ENCODE assay signal across 26 mouse cellular contexts in genomic region chr7:110028826-110029225, GRCm38 (mm10).
"Had no signal": no experiment of that assay in that cellular context is flagged by ENCODE, and none has a peak within 500 bp of the region (broad histone marks: within the 10 kb centered on the region; RNA-seq: fewer than 3 reads in every experiment).

No protein-coding gene starts in this region.

- H3K27ac ChIP-seq: heart, embryonic 13.5 days; heart, embryonic 15.5 days; hindbrain, embryonic 13.5 days; hindbrain, embryonic 15.5 days; hindbrain, postnatal 0 days; kidney, embryonic 15.5 days; kidney, postnatal 0 days; limb, embryonic 13.5 days; limb, embryonic 15.5 days; liver, embryonic 12.5 days; liver, embryonic 14.5 days had no signal

- H3K4me3 ChIP-seq: heart, embryonic 13.5 days; heart, embryonic 15.5 days; hindbrain, embryonic 13.5 days; hindbrain, embryonic 15.5 days; kidney, embryonic 15.5 days; limb, embryonic 13.5 days; limb, embryonic 15.5 days; liver, embryonic 12.5 days had no signal

- H3K9me3 ChIP-seq: heart, embryonic 13.5 days; heart, embryonic 15.5 days; hindbrain, embryonic 13.5 days; hindbrain, embryonic 15.5 days; kidney, embryonic 15.5 days; limb, embryonic 13.5 days; limb, embryonic 15.5 days; liver, embryonic 12.5 days had no signal

- ATAC-seq: hindbrain, postnatal 0 days; intestine, embryonic 16.5 days; liver, embryonic 12.5 days had no signal

- DNase-seq: gastrocnemius, postnatal 14 days; gastrocnemius, postnatal 36 days; heart, adult 18-20 months; heart, postnatal 14 days; heart, postnatal 36 days; kidney, adult 11 months; kidney, adult 2 months; kidney, adult 9 months; kidney, postnatal 14 days; kidney, postnatal 36 days; layer of hippocampus, adult 9-11 months; layer of hippocampus, postnatal 36 days; left cerebral cortex, postnatal 4 days had no signal

- H3K9ac ChIP-seq: heart, embryonic 13.5 days; heart, embryonic 15.5 days; hindbrain, embryonic 13.5 days; hindbrain, embryonic 15.5 days; kidney, embryonic 15.5 days; limb, embryonic 13.5 days; limb, embryonic 15.5 days; liver, embryonic 12.5 days; liver, embryonic 14.5 days had no signal

- H3K27me3 ChIP-seq: heart, embryonic 13.5 days; heart, embryonic 15.5 days; hindbrain, embryonic 13.5 days; hindbrain, embryonic 15.5 days; kidney, embryonic 15.5 days; limb, embryonic 13.5 days; limb, embryonic 15.5 days; liver, embryonic 12.5 days had no signal

- H3K4me2 ChIP-seq: heart, embryonic 11.5 days; heart, embryonic 13.5 days; heart, embryonic 15.5 days; hindbrain, embryonic 13.5 days; hindbrain, embryonic 15.5 days; kidney, embryonic 15.5 days; limb, embryonic 13.5 days; limb, embryonic 15.5 days; liver, embryonic 12.5 days had no signal

- H3K4me1 ChIP-seq: heart, embryonic 13.5 days; heart, embryonic 15.5 days; hindbrain, embryonic 13.5 days; hindbrain, embryonic 15.5 days; kidney, embryonic 15.5 days; limb, embryonic 13.5 days; limb, embryonic 15.5 days had no signal
